Mouse (Mus musculus): Measurements from ENCODE around the gene D630003M21Rik. TPM values are rescaled to one million over a fixed set of nuclear protein-coding genes. Genes with fewer than 3 reads are reported as not detected.
A peak's percentile ranks its signal among the peaks of the same experiment; 100 is the strongest.

The D630003M21Rik gene
- polyA plus RNA-seq, 1 experiment from 2014 or later = 4.7 TPM

- 17% methylated on average over 12 of the region's 12 CpGs for WGBS
- Histone ChIP-seq H3K4me2 (ENCODE audit: low read depth, low read length) (no peak overlapping the region), H3K9ac (ENCODE audit: low read length) (no peak overlapping the region), H3K4me3 (replicated peaks; ENCODE audit: low read length) (no peak overlapping the region), H3K36me3 (ENCODE audit: control insufficient read depth, insufficient read depth, low read length) (no peaks in the 10 kb centered on the region), H3K4me1 (ENCODE audit: control insufficient read depth, insufficient read depth, low read length) (peaks cover 16% of the 10 kb centered on the region; the same call in 1 of the 2 replicates), H3K9me3 (replicated peaks; ENCODE audit: control insufficient read depth, low read length) (no peaks in the 10 kb centered on the region), H3K27ac (ENCODE audit: low read length) (no peak overlapping the region), H3K27me3 (ENCODE audit: control insufficient read depth, insufficient read depth, low read length) (0 out of 2 replicates have a peak, but pooled peaks cover 2% of the 10 kb centered on the region)
- peak; percentile 11; the same call in 1 of the 2 replicates for ATAC-seq (ENCODE audit: insufficient read depth, low FRiP score)
Observed at GRCm38 (mm10) chr2:158258781-158259180, 29.8 kb upstream of the D630003M21Rik start.

GRCm38 (mm10) chr2:158258005-158258418 lies 29.0 kb upstream of the D630003M21Rik start, which contains the start of gene Bpi:
Gene Bpi (plus strand): TSS chr2:158258094.
- H3K4me3 ChIP-seq (replicated peaks; ENCODE audit: low read length) = no peak within 1 kb of the TSS
- no peaks in the 10 kb centered on the region for H3K36me3 ChIP-seq (ENCODE audit: control insufficient read depth, insufficient read depth, low read length)
- WGBS = 67% methylated on average over 18 of the region's 18 CpGs
- H3K9me3 ChIP-seq (replicated peaks; ENCODE audit: control insufficient read depth, low read length) = no peaks in the 10 kb centered on the region
- peak within 1 kb of the TSS; percentile 28 for H3K4me2 ChIP-seq (ENCODE audit: low read depth, low read length)
- H3K4me1 ChIP-seq (ENCODE audit: control insufficient read depth, insufficient read depth, low read length) = peaks cover 16% of the 10 kb centered on the region; the same call in 1 of the 2 replicates
- H3K27ac ChIP-seq (ENCODE audit: low read length) = peak within 1 kb of the TSS; percentile 62
- 0 out of 2 replicates have a peak, but pooled peaks cover 2% of the 10 kb centered on the region for H3K27me3 ChIP-seq (ENCODE audit: control insufficient read depth, insufficient read depth, low read length)
- H3K9ac ChIP-seq (ENCODE audit: low read length) = no peak within 1 kb of the TSS; the same call in 1 of the 2 replicates
- no peak for ATAC-seq (ENCODE audit: insufficient read depth, low FRiP score)

- WGBS = 4% methylated on average over 5 of the region's 5 CpGs
- Histone ChIP-seq H3K27ac (ENCODE audit: low read length) (peak overlapping the region; percentile 62), H3K4me1 (ENCODE audit: control insufficient read depth, insufficient read depth, low read length) (peaks cover 16% of the 10 kb centered on the region; the same call in 1 of the 2 replicates), H3K9me3 (replicated peaks; ENCODE audit: control insufficient read depth, low read length) (no peaks in the 10 kb centered on the region), H3K9ac (ENCODE audit: low read length) (no peak overlapping the region; the same call in 1 of the 2 replicates), H3K27me3 (ENCODE audit: control insufficient read depth, insufficient read depth, low read length) (0 out of 2 replicates have a peak, but pooled peaks cover 2% of the 10 kb centered on the region), H3K4me3 (replicated peaks; ENCODE audit: low read length) (no peak overlapping the region), H3K4me2 (ENCODE audit: low read depth, low read length) (peak overlapping the region; percentile 28), H3K36me3 (ENCODE audit: control insufficient read depth, insufficient read depth, low read length) (no peaks in the 10 kb centered on the region)
- ATAC-seq (ENCODE audit: insufficient read depth, low FRiP score) = peak; percentile 61; the same call in 1 of the 2 replicates
Observed at GRCm38 (mm10) chr2:158256894-158257293, 27.9 kb upstream of the D630003M21Rik start.

GRCm38 (mm10) chr2:158253806-158254205 lies 24.8 kb upstream of the D630003M21Rik start:
- Histone ChIP-seq H3K27me3 (ENCODE audit: control insufficient read depth, insufficient read depth, low read length) (no peaks in the 10 kb centered on the region), H3K9me3 (replicated peaks; ENCODE audit: control insufficient read depth, low read length) (no peaks in the 10 kb centered on the region), H3K9ac (ENCODE audit: low read length) (no peak overlapping the region), H3K36me3 (ENCODE audit: control insufficient read depth, insufficient read depth, low read length) (no peaks in the 10 kb centered on the region), H3K4me3 (replicated peaks; ENCODE audit: low read length) (no peak overlapping the region), H3K27ac (ENCODE audit: low read length) (no peak overlapping the region), H3K4me1 (ENCODE audit: control insufficient read depth, insufficient read depth, low read length) (peaks cover 16% of the 10 kb centered on the region; the same call in 1 of the 2 replicates), H3K4me2 (ENCODE audit: low read depth, low read length) (no peak overlapping the region)
- no peak for ATAC-seq (ENCODE audit: insufficient read depth, low FRiP score)
- WGBS = 67% methylated on average over 5 of the region's 5 CpGs

GRCm38 (mm10) chr2:158250558-158250957 lies 21.5 kb upstream of the D630003M21Rik start:
- Histone ChIP-seq H3K27ac (ENCODE audit: low read length) (no peak overlapping the region), H3K36me3 (ENCODE audit: control insufficient read depth, insufficient read depth, low read length) (no peaks in the 10 kb centered on the region), H3K9ac (ENCODE audit: low read length) (no peak overlapping the region), H3K9me3 (replicated peaks; ENCODE audit: control insufficient read depth, low read length) (no peaks in the 10 kb centered on the region), H3K4me3 (replicated peaks; ENCODE audit: low read length) (no peak overlapping the region), H3K4me1 (ENCODE audit: control insufficient read depth, insufficient read depth, low read length) (no peaks in the 10 kb centered on the region), H3K27me3 (ENCODE audit: control insufficient read depth, insufficient read depth, low read length) (no peaks in the 10 kb centered on the region), H3K4me2 (ENCODE audit: low read depth, low read length) (no peak overlapping the region)
- 70% methylated on average over 4 of the region's 4 CpGs for WGBS
- ATAC-seq (ENCODE audit: insufficient read depth, low FRiP score) = no peak

GRCm38 (mm10) chr2:158248318-158248717 lies 19.3 kb upstream of the D630003M21Rik start:
- no peak overlapping the region for H3K4me3 ChIP-seq (replicated peaks; ENCODE audit: low read length)
- no peaks in the 10 kb centered on the region for H3K9me3 ChIP-seq (replicated peaks; ENCODE audit: control insufficient read depth, low read length)
- peaks cover 5% of the 10 kb centered on the region; the same call in 1 of the 2 replicates for H3K4me1 ChIP-seq (ENCODE audit: control insufficient read depth, insufficient read depth, low read length)
- no peak overlapping the region for H3K9ac ChIP-seq (ENCODE audit: low read length)
- ATAC-seq (ENCODE audit: insufficient read depth, low FRiP score) = peak; percentile 70; the same call in 1 of the 2 replicates
- H3K4me2 ChIP-seq (ENCODE audit: low read depth, low read length) = no peak overlapping the region
- WGBS = 24% methylated on average over 7 of the region's 7 CpGs
- no peaks in the 10 kb centered on the region for H3K36me3 ChIP-seq (ENCODE audit: control insufficient read depth, insufficient read depth, low read length)
- no peak overlapping the region for H3K27ac ChIP-seq (ENCODE audit: low read length)
- no peaks in the 10 kb centered on the region for H3K27me3 ChIP-seq (ENCODE audit: control insufficient read depth, insufficient read depth, low read length)

- no peak overlapping the region for H3K4me2 ChIP-seq (ENCODE audit: low read depth, low read length)
- peaks cover 8% of the 10 kb centered on the region; the same call in 1 of the 2 replicates for H3K4me1 ChIP-seq (ENCODE audit: control insufficient read depth, insufficient read depth, low read length)
- no peak for ATAC-seq (ENCODE audit: insufficient read depth, low FRiP score)
- H3K36me3 ChIP-seq (ENCODE audit: control insufficient read depth, insufficient read depth, low read length) = no peaks in the 10 kb centered on the region
- no peak overlapping the region for H3K4me3 ChIP-seq (replicated peaks; ENCODE audit: low read length)
- no peak overlapping the region for H3K27ac ChIP-seq (ENCODE audit: low read length)
- H3K9ac ChIP-seq (ENCODE audit: low read length) = no peak overlapping the region
- no peaks in the 10 kb centered on the region for H3K27me3 ChIP-seq (ENCODE audit: control insufficient read depth, insufficient read depth, low read length)
- 67% methylated on average over 6 of the region's 6 CpGs for WGBS
- no peaks in the 10 kb centered on the region for H3K9me3 ChIP-seq (replicated peaks; ENCODE audit: control insufficient read depth, low read length)
Observed at GRCm38 (mm10) chr2:158247852-158248251, 18.8 kb upstream of the D630003M21Rik start.

- no peak for ATAC-seq (ENCODE audit: insufficient read depth, low FRiP score)
- Histone ChIP-seq H3K9me3 (replicated peaks; ENCODE audit: control insufficient read depth, low read length) (no peaks in the 10 kb centered on the region), H3K36me3 (ENCODE audit: control insufficient read depth, insufficient read depth, low read length) (no peaks in the 10 kb centered on the region), H3K27ac (ENCODE audit: low read length) (no peak overlapping the region), H3K9ac (ENCODE audit: low read length) (no peak overlapping the region), H3K4me3 (replicated peaks; ENCODE audit: low read length) (no peak overlapping the region), H3K27me3 (ENCODE audit: control insufficient read depth, insufficient read depth, low read length) (no peaks in the 10 kb centered on the region), H3K4me2 (ENCODE audit: low read depth, low read length) (no peak overlapping the region), H3K4me1 (ENCODE audit: control insufficient read depth, insufficient read depth, low read length) (peaks cover 8% of the 10 kb centered on the region; the same call in 1 of the 2 replicates)
- WGBS = 75% methylated on average over 4 of the region's 4 CpGs
Observed at GRCm38 (mm10) chr2:158245072-158245817, 16.2 kb upstream of the D630003M21Rik start.
